Mouse (Mus musculus): Measurements from ENCODE around the gene Fkbp4.

DNA sequence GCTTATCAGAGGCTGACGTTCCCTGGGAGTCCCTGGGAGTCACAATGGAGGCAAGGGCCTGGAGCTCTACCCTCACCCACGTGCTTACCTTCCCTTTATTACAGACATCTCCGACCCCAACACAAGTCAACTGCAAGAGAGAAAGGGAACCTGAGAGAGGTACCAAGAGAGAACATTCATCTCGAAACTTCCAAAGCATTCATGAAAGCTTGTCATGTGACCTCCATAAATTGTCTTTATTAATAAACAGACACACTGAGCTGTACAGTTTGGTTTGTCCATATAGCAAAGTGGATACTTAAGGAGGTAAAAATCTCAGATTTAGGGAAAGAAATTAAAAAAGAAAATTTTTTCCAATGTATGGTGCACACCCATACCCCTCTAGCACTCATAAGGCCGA, 22.3 kb downstream of the Fkbp4 start:
- TF ChIP-seq GATA1 (IDR thresholded peaks at IDR 0.05; ENCODE audit: low read length) (no peak), TAL1 (IDR thresholded peaks at IDR 0.05; ENCODE audit: low read length) (no peak)
